ENCODE assay signal across 8 mouse cellular contexts in genomic region chr17:37196845-37197724, GRCm38 (mm10). TPM values are rescaled to one million over a fixed set of nuclear protein-coding genes. Genes with fewer than 3 reads are reported as not detected.
DNase-seq lines count a peak whose midpoint lies in the region; ATAC-seq and TF ChIP-seq lines count a peak whose summit lies in the region.

No protein-coding gene starts in this region.

- 0 out of 2 replicates have a peak overlapping the region, but pooled peaks have one; percentile 10 for H3K9ac ChIP-seq in kidney, embryonic 16.5 days (replicated peaks; ENCODE audit: low read length)

- peaks cover 45% of the 10 kb centered on the region for H3K27me3 ChIP-seq in kidney, embryonic 16.5 days (ENCODE audit: insufficient read depth, low read length)
- H3K27me3 ChIP-seq in midbrain, embryonic 10.5 days (ENCODE audit: low read depth, poor library complexity, severe bottlenecking), result peaks cover 50% of the 10 kb centered on the region

- WGBS in kidney, embryonic 16.5 days, result under 1% methylated on average over 76 of the region's 77 CpGs
- under 1% methylated on average over 77 of the region's 77 CpGs for WGBS in midbrain, embryonic 10.5 days
- WGBS in lung, adult 2 months, result 2% methylated on average over 77 of the region's 77 CpGs

- 0 out of 2 replicates have a peak, but pooled peaks cover 4% of the 10 kb centered on the region for H3K4me1 ChIP-seq in kidney, embryonic 16.5 days (ENCODE audit: insufficient read depth, low read length)
- peaks cover 16% of the 10 kb centered on the region for H3K4me1 ChIP-seq in midbrain, embryonic 10.5 days
- 0 out of 2 replicates have a peak, but pooled peaks cover 4% of the 10 kb centered on the region for H3K4me1 ChIP-seq in lung, adult 2 months (ENCODE audit: control insufficient read depth, insufficient read depth, low read length)

- H3K27ac ChIP-seq in kidney, embryonic 16.5 days (ENCODE audit: low read length), result no peak overlapping the region
- peak overlapping the region; percentile 79 for H3K27ac ChIP-seq in midbrain, embryonic 10.5 days (replicated peaks)

- no peak for TF ChIP-seq CTCF in lung, adult 2 months (IDR thresholded peaks at IDR 0.05; ENCODE audit: insufficient read depth, low read length)

- peak; percentile 30 to 56 for DNase-seq in layer of hippocampus, postnatal 10 days (ENCODE audit: low spot score in 2 of 2)
- DNase-seq in layer of hippocampus, adult 9-10 months (ENCODE audit: low spot score), result no peak
- DNase-seq in brain, embryonic 18.5 days (ENCODE audit: low read depth, low spot score), result peak; percentile 8
- peak; percentile 52 for DNase-seq in forelimb bud, embryonic 11.5 days (ENCODE audit: low read depth, low spot score)
- DNase-seq in midbrain, embryonic 10.5 days (ENCODE audit: low spot score), result peak; percentile 79
- peak; percentile 44 for DNase-seq in testis, postnatal 10 days (ENCODE audit: low spot score)
- DNase-seq in lung, adult 2 months, result no peak

- TF ChIP-seq POLR2A in lung, adult 2 months (IDR thresholded peaks at IDR 0.05; ENCODE audit: borderline replicate concordance, extremely low read depth, low read depth, low read length), result no peak

- peak; percentile 93 for ATAC-seq in kidney, embryonic 16.5 days (ENCODE audit: low FRiP score, low TSS enrichment)

- peak overlapping the region; percentile 89 for H3K4me2 ChIP-seq in kidney, embryonic 16.5 days (replicated peaks; ENCODE audit: low read depth, low read length)

- H3K4me3 ChIP-seq in kidney, embryonic 16.5 days (ENCODE audit: low read length), result peak overlapping the region; percentile 53
- peak overlapping the region; percentile 70 for H3K4me3 ChIP-seq in midbrain, embryonic 10.5 days
- H3K4me3 ChIP-seq in lung, adult 2 months (replicated peaks; ENCODE audit: extremely low read depth, low read depth, low read length), result no peak overlapping the region

- H3K36me3 ChIP-seq in kidney, embryonic 16.5 days (ENCODE audit: insufficient read depth, low read length), result no peaks in the 10 kb centered on the region
- no peaks in the 10 kb centered on the region for H3K36me3 ChIP-seq in midbrain, embryonic 10.5 days

- no peaks in the 10 kb centered on the region for H3K9me3 ChIP-seq in kidney, embryonic 16.5 days (ENCODE audit: low read length)
- no peaks in the 10 kb centered on the region for H3K9me3 ChIP-seq in midbrain, embryonic 10.5 days (replicated peaks)

RNA-seq across cellular contexts. Expression of gene Ubd, which starts 3.4 kb away (rescaled TPM):
- total RNA-seq in layer of hippocampus, postnatal 10 days (2021), result not detected
- not detected in 2 replicates for polyA plus RNA-seq in kidney, embryonic 16.5 days (2015; fragmentation: Nextera tagmentation; extraction: Ambion mirVana)
- polyA plus RNA-seq in midbrain, embryonic 10.5 days (2016; fragmentation: Nextera tagmentation; extraction: Ambion mirVana), result not detected in 2 replicates
- not detected in 2 replicates for polyA plus RNA-seq in lung, adult 2 months (2012; rRNA removed)

RNA-seq across cellular contexts. Expression of gene Olfr94, which starts 3.7 kb away (rescaled TPM):
- total RNA-seq in layer of hippocampus, postnatal 10 days (2021), result not detected
- not detected in 2 replicates for polyA plus RNA-seq in kidney, embryonic 16.5 days (2015; fragmentation: Nextera tagmentation; extraction: Ambion mirVana)
- not detected in 2 replicates for polyA plus RNA-seq in midbrain, embryonic 10.5 days (2016; fragmentation: Nextera tagmentation; extraction: Ambion mirVana)
- not detected in 2 replicates for polyA plus RNA-seq in lung, adult 2 months (2012; rRNA removed)

RNA-seq across cellular contexts. Expression of gene Olfr95, which starts 15.8 kb away (rescaled TPM):
- not detected for total RNA-seq in layer of hippocampus, postnatal 10 days (2021)
- not detected in 2 replicates for polyA plus RNA-seq in kidney, embryonic 16.5 days (2015; fragmentation: Nextera tagmentation; extraction: Ambion mirVana)
- polyA plus RNA-seq in midbrain, embryonic 10.5 days (2016; fragmentation: Nextera tagmentation; extraction: Ambion mirVana), result not detected in 2 replicates
- polyA plus RNA-seq in lung, adult 2 months (2012; rRNA removed), result not detected in 2 replicates

RNA-seq across cellular contexts. Expression of gene Olfr96, which starts 22.9 kb away (rescaled TPM):
- total RNA-seq in layer of hippocampus, postnatal 10 days (2021), result not detected
- not detected in 2 replicates for polyA plus RNA-seq in kidney, embryonic 16.5 days (2015; fragmentation: Nextera tagmentation; extraction: Ambion mirVana)
- not detected in 2 replicates for polyA plus RNA-seq in midbrain, embryonic 10.5 days (2016; fragmentation: Nextera tagmentation; extraction: Ambion mirVana)
- not detected in 2 replicates for polyA plus RNA-seq in lung, adult 2 months (2012; rRNA removed)

RNA-seq across cellular contexts. Expression of gene Olfr93, which starts 35.8 kb away (rescaled TPM):
- not detected for total RNA-seq in layer of hippocampus, postnatal 10 days (2021)
- not detected in 2 replicates for polyA plus RNA-seq in kidney, embryonic 16.5 days (2015; fragmentation: Nextera tagmentation; extraction: Ambion mirVana)
- polyA plus RNA-seq in midbrain, embryonic 10.5 days (2016; fragmentation: Nextera tagmentation; extraction: Ambion mirVana), result not detected in 2 replicates
- polyA plus RNA-seq in lung, adult 2 months (2012; rRNA removed), result not detected in 2 replicates

Comparison
In these comparisons a context has a peak if more than half of its experiments do, and no peak if none do; other contexts are left out.
1. DNase-seq: peak in layer of hippocampus, postnatal 10 days (2 of 2), brain, embryonic 18.5 days (single experiment), forelimb bud, embryonic 11.5 days (single experiment), midbrain, embryonic 10.5 days (single experiment) and testis, postnatal 10 days (single experiment); none in layer of hippocampus, adult 9-10 months (single experiment) and lung, adult 2 months (single experiment).